Mouse (Mus musculus) embryonic fibroblast, embryonic 13.5 days (primary cell): ENCODE data around the gene Akap1. TPM values are rescaled to one million over a fixed set of nuclear protein-coding genes. Genes with fewer than 3 reads are reported as not detected.

Experiments
- H3K27ac ChIP-seq: 2 replicates; pipeline ENCODE4 v1.5.1; 2012; ENCODE audit warnings: low read length, control low read depth, inconsistent platforms; ENCODE audit not compliant: insufficient read depth
- H3K4me1 ChIP-seq: 2 replicates; pipeline ENCODE4 v1.6.1; 2011; ENCODE audit warnings: low read length; ENCODE audit not compliant: control insufficient read depth, insufficient read depth
- H3K4me3 ChIP-seq: 2 replicates; pipeline ENCODE4 v1.5.1; 2011; ENCODE audit warnings: mild to moderate bottlenecking, control low read depth, low read length; ENCODE audit not compliant: insufficient read depth
- CTCF ChIP-seq: IDR thresholded peaks from 2 replicates; pipeline ENCODE4 v1.5.1; 2011; ENCODE audit warnings: mild to moderate bottlenecking, control low read depth, low read length, moderate library complexity, borderline replicate concordance; ENCODE audit not compliant: insufficient read depth
- POLR2A ChIP-seq: IDR thresholded peaks from 2 replicates; pipeline ENCODE4 v1.6.1; 2011; ENCODE audit warnings: low read depth, mild to moderate bottlenecking, control low read depth, low read length, moderate library complexity
- polyA plus RNA-seq: library from polyadenylated mRNA; stranded (reverse); fragments of >200 nt; gene quantifications from 2 replicates; pipeline ENCODE4 v1.2.4, GENCODE M21; 2011; ENCODE audit warnings: low read depth; ENCODE audit not compliant: missing spikeins, insufficient read length

Akap1 gene
- polyA plus RNA-seq, 1 experiment = 24.2 TPM

DNA sequence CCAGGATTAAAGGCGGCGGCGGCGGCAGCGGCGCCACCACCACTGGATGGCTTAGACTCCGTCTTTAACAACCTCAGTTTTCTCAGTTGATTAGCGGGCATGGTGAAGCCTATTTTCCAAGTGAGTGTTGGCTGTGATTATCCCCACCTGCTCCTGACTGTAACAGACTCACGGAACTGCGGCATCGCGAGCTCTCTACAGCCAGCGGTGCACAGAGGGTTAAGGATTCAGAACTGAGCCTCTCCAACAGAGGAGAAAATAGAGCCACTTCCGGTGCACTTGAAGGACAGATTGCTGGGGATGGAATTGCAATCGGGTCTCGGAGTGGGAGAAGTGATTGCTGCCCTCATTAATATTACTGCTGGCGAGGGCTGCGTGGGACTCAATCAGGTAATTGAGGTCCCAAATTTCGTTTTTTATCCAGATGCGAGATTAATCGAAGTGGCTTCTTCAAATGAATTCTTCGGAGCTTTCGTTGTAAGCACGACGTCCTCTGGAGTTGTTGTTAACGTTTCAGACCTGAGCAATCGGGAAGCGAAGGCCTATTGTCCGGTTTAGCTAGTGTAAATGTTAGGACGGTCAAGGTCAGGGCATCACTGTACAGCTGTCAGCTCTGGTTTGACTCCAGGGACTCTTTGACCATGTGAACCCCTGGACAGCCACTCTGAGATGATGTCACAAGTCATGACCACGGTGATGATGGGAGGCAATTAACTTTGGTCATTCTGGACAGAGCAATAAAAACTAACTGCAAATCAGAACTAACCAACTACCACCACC, 61.0 kb downstream of the Akap1 start:
- Histone ChIP-seq H3K4me3 (no peak overlapping the region), H3K27ac (no peak overlapping the region), H3K4me1 (no peaks in the 10 kb centered on the region)
- no peak for TF ChIP-seq POLR2A
- no peak for TF ChIP-seq CTCF

DNA sequence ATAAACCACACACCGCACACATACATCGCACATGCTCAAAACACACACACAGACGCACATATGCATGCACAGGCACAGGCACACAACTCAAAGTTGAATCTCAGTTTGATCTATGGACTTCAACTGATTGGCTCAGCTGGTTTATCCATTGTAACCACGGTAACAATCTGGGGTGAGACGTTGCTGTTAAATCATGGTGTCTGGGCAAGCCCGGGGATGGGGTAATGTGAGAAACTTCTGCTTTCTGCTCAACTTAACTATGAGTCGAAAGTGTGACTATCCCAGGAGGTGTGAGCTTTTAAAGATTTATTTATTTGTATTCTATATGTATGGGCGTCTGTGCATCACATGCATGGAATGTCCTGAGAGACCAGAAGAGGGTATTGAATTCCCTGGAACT, 68.2 kb downstream of the Akap1 start:
- no peaks in the 10 kb centered on the region for H3K4me1 ChIP-seq
- no peak overlapping the region for H3K4me3 ChIP-seq
- TF ChIP-seq POLR2A (no peak), CTCF (no peak)

DNA sequence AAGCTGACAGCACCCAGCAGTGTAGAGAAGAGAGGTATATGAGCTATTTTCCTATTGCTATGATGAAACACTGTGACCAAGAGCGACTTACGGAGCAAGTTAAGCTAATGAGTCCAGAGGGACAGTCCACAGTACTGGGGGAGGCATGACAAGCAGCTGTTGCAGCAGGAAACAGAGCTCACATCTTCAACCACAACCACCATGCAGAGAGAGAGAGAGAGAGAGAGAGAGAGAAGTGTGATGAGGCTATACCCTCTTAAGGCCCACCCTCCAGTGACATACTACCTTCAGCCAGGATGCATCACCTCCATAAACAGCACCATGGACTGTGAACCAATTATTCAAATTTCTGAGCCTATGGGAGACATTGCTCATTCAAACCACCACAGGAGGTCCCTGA, 74.5 kb downstream of the Akap1 start:
- TF ChIP-seq POLR2A = no peak
- no peak for TF ChIP-seq CTCF
- Histone ChIP-seq H3K27ac (no peak overlapping the region), H3K4me1 (no peaks in the 10 kb centered on the region), H3K4me3 (no peak overlapping the region)

More for the DNA sequence above, 68.2 kb downstream of the Akap1 start:
- H3K27ac ChIP-seq = no peak overlapping the region

DNA sequence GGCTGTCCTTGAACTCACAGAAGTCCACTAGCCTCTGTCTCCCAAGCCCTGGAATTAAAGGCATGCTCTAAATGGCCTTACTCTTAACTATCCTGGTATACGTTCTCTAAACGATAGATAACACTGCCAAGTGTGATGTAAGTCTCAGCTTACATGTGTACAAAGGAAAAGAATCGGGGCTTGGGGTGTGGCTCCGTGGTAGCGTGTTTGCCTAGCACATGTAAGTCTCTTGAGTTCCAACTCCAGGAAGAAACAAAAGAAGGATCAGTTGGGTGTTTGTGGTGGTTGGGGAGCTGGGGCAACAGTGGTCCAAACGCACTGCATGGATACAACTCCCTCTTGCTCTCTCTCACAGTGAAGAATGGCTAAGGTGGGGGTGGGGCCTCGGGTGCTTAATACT, 77.6 kb downstream of the Akap1 start:
- no peaks in the 10 kb centered on the region for H3K4me1 ChIP-seq
- TF ChIP-seq CTCF = no peak
- no peak for TF ChIP-seq POLR2A
- no peak overlapping the region for H3K27ac ChIP-seq
- H3K4me3 ChIP-seq = no peak overlapping the region

DNA sequence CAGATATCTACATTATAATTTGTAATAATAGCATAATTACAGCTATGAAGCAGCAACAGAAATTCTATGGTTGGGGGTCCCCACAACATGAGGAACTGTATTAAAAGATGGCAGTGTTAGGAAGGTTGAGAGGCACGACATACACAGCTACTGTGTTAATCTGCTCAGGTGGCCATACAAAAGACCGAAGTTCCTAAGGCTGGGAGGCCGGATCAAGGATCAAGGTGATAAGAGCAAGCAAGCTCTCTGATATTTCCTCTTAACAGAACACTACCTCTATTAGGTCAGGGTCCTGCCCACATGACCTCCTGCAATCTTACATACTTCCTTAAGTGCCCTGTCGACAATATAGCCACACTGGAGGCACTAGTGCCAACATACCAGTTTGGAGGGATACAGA, 80.9 kb downstream of the Akap1 start:
- no peak overlapping the region for H3K27ac ChIP-seq
- TF ChIP-seq POLR2A (no peak), CTCF (no peak)
- no peak overlapping the region for H3K4me3 ChIP-seq
- H3K4me1 ChIP-seq = no peaks in the 10 kb centered on the region

DNA sequence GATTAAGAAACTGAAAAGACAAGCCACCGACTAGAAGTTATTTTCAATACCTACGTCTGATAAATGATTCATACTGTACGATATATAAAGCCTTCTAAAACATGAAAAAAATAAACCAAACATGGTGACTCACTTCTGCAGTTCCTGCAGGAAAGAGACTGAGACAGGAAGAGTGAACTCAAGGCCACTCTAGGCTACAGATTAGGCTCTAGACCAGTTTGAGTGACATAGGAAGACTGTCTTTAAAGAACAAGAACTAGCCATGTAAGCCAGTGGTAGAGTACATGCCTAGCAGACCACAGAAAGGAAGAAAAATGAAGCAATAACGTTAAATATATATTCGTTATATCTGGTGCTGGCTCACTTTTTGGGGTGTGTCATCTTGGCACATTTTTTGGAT, 81.9 kb downstream of the Akap1 start:
- TF ChIP-seq CTCF (no peak), POLR2A (no peak)
- H3K4me1 ChIP-seq = no peaks in the 10 kb centered on the region
- no peak overlapping the region for H3K4me3 ChIP-seq
- no peak overlapping the region for H3K27ac ChIP-seq

Other genes with a start within 250 kb of the Akap1 start
- 44.9 and 50.7 TPM in 2 replicates for gene Msi2, start 146.1 kb downstream of the Akap1 start, polyA plus RNA-seq
- 380 and 384 TPM in 2 replicates for gene Scpep1, start 90.9 kb upstream of the Akap1 start, polyA plus RNA-seq
- gene Elobl, start 102.3 kb upstream of the Akap1 start, polyA plus RNA-seq = 1.4 TPM in 1 of 2 replicates, not detected in the other
- gene Coil, start 105.7 kb upstream of the Akap1 start, polyA plus RNA-seq = 8.5 and 8.9 TPM in 2 replicates
- gene Trim25, start 134.8 kb upstream of the Akap1 start, polyA plus RNA-seq = 33.7 and 34.2 TPM in 2 replicates
- gene Dgke, start 202.3 kb upstream of the Akap1 start, polyA plus RNA-seq = 7.3 and 7.8 TPM in 2 replicates
- not detected in 2 replicates for gene Gm525, start 209.3 kb upstream of the Akap1 start, polyA plus RNA-seq